In genomic region chr2:180488210-180488751, GRCm38 (mm10) we compare ENCODE assay signal across 13 mouse cellular contexts. TPM values are rescaled to one million over a fixed set of nuclear protein-coding genes. Genes with fewer than 3 reads are reported as not detected.
DNase-seq lines count a peak whose midpoint lies in the region; ATAC-seq and TF ChIP-seq lines count a peak whose summit lies in the region.
"Had no signal": no experiment of that assay in that cellular context is flagged by ENCODE, and none has a peak within 500 bp of the region (broad histone marks: within the 10 kb centered on the region; RNA-seq: fewer than 3 reads in every experiment).

No protein-coding gene starts in this region.

- WGBS in hindbrain, embryonic 11.5 days, result 11% methylated on average over 17 of the region's 17 CpGs
- 6% methylated on average over 17 of the region's 17 CpGs for WGBS in midbrain, postnatal 0 days

- TF ChIP-seq CTCF in midbrain, postnatal 0 days (IDR thresholded peaks at IDR 0.05), result no peak

- H3K9me3 ChIP-seq in hindbrain, embryonic 11.5 days (ENCODE audit: control insufficient read depth, low read length), result no peaks in the 10 kb centered on the region
- no peaks in the 10 kb centered on the region for H3K9me3 ChIP-seq in midbrain, postnatal 0 days (ENCODE audit: low read length)
- H3K9me3 ChIP-seq: embryonic facial prominence, embryonic 12.5 days; heart, embryonic 15.5 days had no signal

- H3K9ac ChIP-seq in hindbrain, embryonic 11.5 days (ENCODE audit: low read depth, low read length), result peak overlapping the region; percentile 44; the same call in 1 of the 2 replicates
- H3K9ac ChIP-seq in midbrain, postnatal 0 days (replicated peaks; ENCODE audit: low read length, poor library complexity, severe bottlenecking), result no peak overlapping the region
- H3K9ac ChIP-seq: embryonic facial prominence, embryonic 12.5 days; heart, embryonic 15.5 days; liver, embryonic 14.5 days had no signal

- H3K27ac ChIP-seq in hindbrain, embryonic 11.5 days (ENCODE audit: low read depth, low read length), result no peak overlapping the region
- no peak overlapping the region for H3K27ac ChIP-seq in midbrain, postnatal 0 days (ENCODE audit: low read depth, low read length)
- H3K27ac ChIP-seq: embryonic facial prominence, embryonic 12.5 days; gastrocnemius, adult 2 months; heart, embryonic 15.5 days; liver, embryonic 14.5 days had no signal

- intact Hi-C loops in left cerebral cortex, postnatal 36 days (cut with DNase I), result no loop called here

- peak overlapping the region; percentile 44 for H3K4me2 ChIP-seq in hindbrain, embryonic 11.5 days (replicated peaks; ENCODE audit: low read depth, low read length)
- H3K4me2 ChIP-seq in midbrain, postnatal 0 days (ENCODE audit: low read depth, low read length, poor library complexity, severe bottlenecking), result peak overlapping the region; percentile 36
- H3K4me2 ChIP-seq: embryonic facial prominence, embryonic 12.5 days; heart, embryonic 15.5 days had no signal

- peak; percentile 29 to 35 for DNase-seq in left cerebral cortex, postnatal 36 days (ENCODE audit: low spot score in 2 of 2)
- no peak for DNase-seq in left cerebral cortex, adult 11 months (ENCODE audit: low spot score)
- peak; percentile 65 for DNase-seq in embryo, embryonic 10 days (ENCODE audit: low spot score)
- DNase-seq in hindbrain, embryonic 11.5 days (ENCODE audit: low spot score), result peak; percentile 64
- peak; percentile 28 for DNase-seq in midbrain, postnatal 0 days (ENCODE audit: low spot score)
- DNase-seq in adrenal gland, adult (ENCODE audit: inconsistent age in 2 of 2, low spot score in 1 of 2), result no peak
- no peak for DNase-seq in lung, postnatal 36 days
- DNase-seq: gastrocnemius, adult 2 months; kidney, adult 9 months had no signal

- H3K27me3 ChIP-seq in hindbrain, embryonic 11.5 days (ENCODE audit: control insufficient read depth, insufficient read depth, low read length), result no peaks in the 10 kb centered on the region; the same call in 1 of the 2 replicates
- no peaks in the 10 kb centered on the region for H3K27me3 ChIP-seq in midbrain, postnatal 0 days (ENCODE audit: insufficient read depth, low read length)

- H3K4me1 ChIP-seq in hindbrain, embryonic 11.5 days (replicated peaks; ENCODE audit: control insufficient read depth, insufficient read depth, low read length), result peaks cover 2% of the 10 kb centered on the region; the same call in 1 of the 2 replicates
- H3K4me1 ChIP-seq in midbrain, postnatal 0 days (ENCODE audit: insufficient read depth, low read length), result no peaks in the 10 kb centered on the region
- H3K4me1 ChIP-seq: embryonic facial prominence, embryonic 12.5 days; heart, embryonic 15.5 days had no signal

- H3K36me3 ChIP-seq in hindbrain, embryonic 11.5 days (ENCODE audit: control insufficient read depth, insufficient read depth, low read length), result no peaks in the 10 kb centered on the region
- H3K36me3 ChIP-seq in midbrain, postnatal 0 days (ENCODE audit: insufficient read depth, low read length), result no peaks in the 10 kb centered on the region
- H3K36me3 ChIP-seq: embryonic facial prominence, embryonic 12.5 days; heart, embryonic 15.5 days had no signal

- H3K4me3 ChIP-seq in hindbrain, embryonic 11.5 days (ENCODE audit: low read depth, low read length), result no peak overlapping the region
- peak overlapping the region; percentile 8; the same call in 1 of the 2 replicates for H3K4me3 ChIP-seq in midbrain, postnatal 0 days (ENCODE audit: low read depth, low read length)
- H3K4me3 ChIP-seq: embryonic facial prominence, embryonic 12.5 days; gastrocnemius, adult 2 months; heart, embryonic 15.5 days had no signal

- ATAC-seq in hindbrain, embryonic 11.5 days (ENCODE audit: low FRiP score), result peak; percentile 59
- no peak for ATAC-seq in midbrain, postnatal 0 days (ENCODE audit: low FRiP score)
- no peak for ATAC-seq in erythroblast, adult 5-6 weeks (replicated peaks; ENCODE audit: low FRiP score, poor library complexity, severe bottlenecking)

RNA-seq across cellular contexts. Expression of gene Ntsr1, which starts 11.5 kb away (rescaled TPM):
- 1 to 10 TPM; 6.9 to 7.4 TPM for total RNA-seq in left cerebral cortex, postnatal 36 days (2021)
- 0.15 and 0.31 TPM in 2 replicates for polyA plus RNA-seq in hindbrain, embryonic 11.5 days (2014; fragmentation: Nextera tagmentation; extraction: Ambion mirVana)
- 12.6 and 15.2 TPM in 2 replicates for total RNA-seq in midbrain, postnatal 0 days (2014; rRNA removed)
- 4.1 and 4.7 TPM in 2 replicates for polyA plus RNA-seq in midbrain, postnatal 0 days (2015; fragmentation: Nextera tagmentation; extraction: Ambion mirVana)
- total RNA-seq in erythroblast, adult 5-6 weeks (2015; ENCODE audit: low replicate concordance), result not detected in 2 replicates
- total RNA-seq in erythroblast, adult 5-6 weeks (2017; ENCODE audit: low replicate concordance), result not detected in 2 replicates
- total RNA-seq: gastrocnemius, adult 2 months had no signal

RNA-seq across cellular contexts. Expression of gene Slco4a1, which starts 32.2 kb away (rescaled TPM):
- 1 to 10 TPM; 1.4 to 1.8 TPM for total RNA-seq in left cerebral cortex, postnatal 36 days (2021)
- polyA plus RNA-seq in hindbrain, embryonic 11.5 days (2014; fragmentation: Nextera tagmentation; extraction: Ambion mirVana), result 3.3 and 3.9 TPM in 2 replicates
- total RNA-seq in midbrain, postnatal 0 days (2014; rRNA removed), result 1.5 and 5.1 TPM in 2 replicates
- polyA plus RNA-seq in midbrain, postnatal 0 days (2015; fragmentation: Nextera tagmentation; extraction: Ambion mirVana), result 2.5 and 2.8 TPM in 2 replicates
- 4.4 and 4.6 TPM in 2 replicates for total RNA-seq in erythroblast, adult 5-6 weeks (2015; ENCODE audit: low replicate concordance)
- total RNA-seq in erythroblast, adult 5-6 weeks (2017; ENCODE audit: low replicate concordance), result 2.4 and 3.2 TPM in 2 replicates

Comparison
In these comparisons a context has a peak if more than half of its experiments do, and no peak if none do; other contexts are left out.
1. DNase-seq: peak in left cerebral cortex, postnatal 36 days (2 of 2), embryo, embryonic 10 days (single experiment), hindbrain, embryonic 11.5 days (single experiment) and midbrain, postnatal 0 days (single experiment); none in left cerebral cortex, adult 11 months (single experiment), adrenal gland, adult (0 of 2) and lung, postnatal 36 days (single experiment).
2. RNA of gene Ntsr1, which starts 11.5 kb away (total RNA-seq): 12.6 to 15.2 TPM in midbrain, postnatal 0 days and 6.9 to 7.4 TPM in left cerebral cortex, postnatal 36 days; not detected in erythroblast, adult 5-6 weeks; every median in the first group is over 4 times any median in the second.